Mouse (Mus musculus): ENCODE data around the gene Tmem216. TPM values are rescaled to one million over a fixed set of nuclear protein-coding genes. Genes with fewer than 3 reads are reported as not detected.
"Not testable (repeated sequence)": the region's sequence is repeated elsewhere in the genome, so short reads cannot be mapped to it uniquely, and the experiment has no call there.

Tmem216 gene
- total RNA-seq, 2 experiments from 2014 or later, result 15.8 to 19.1 TPM

- no peak for DNase-seq (ENCODE audit: low spot score in 2 of 2)
Measured at GRCm38 (mm10) chr19:10569627-10570026, 13.6 kb upstream of the Tmem216 start.

DNA sequence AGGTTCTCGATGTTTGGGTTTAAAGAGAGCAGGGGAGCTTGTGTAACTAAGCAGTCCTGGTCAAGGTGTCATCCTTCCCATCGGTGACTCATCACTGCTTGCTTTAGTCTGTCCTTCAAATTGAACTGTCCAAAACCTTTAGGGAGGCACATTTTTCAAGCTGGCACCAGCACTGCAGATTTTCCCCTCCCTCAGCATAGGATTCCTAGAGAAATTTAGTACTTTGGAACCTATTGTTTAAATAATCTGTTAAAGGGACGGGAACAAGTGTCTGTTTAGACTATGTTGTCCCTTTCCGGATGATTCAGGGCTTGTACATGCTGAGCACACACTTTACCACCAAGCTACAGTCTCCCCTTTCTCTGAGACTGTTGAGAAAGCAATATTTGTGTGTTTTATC is 9.2 kb upstream of the Tmem216 start:
- no peak for DNase-seq (ENCODE audit: low spot score in 2 of 2)

- no peak for DNase-seq (ENCODE audit: low spot score in 2 of 2)
Measured at GRCm38 (mm10) chr19:10564278-10564677, 8.2 kb upstream of the Tmem216 start.

DNA sequence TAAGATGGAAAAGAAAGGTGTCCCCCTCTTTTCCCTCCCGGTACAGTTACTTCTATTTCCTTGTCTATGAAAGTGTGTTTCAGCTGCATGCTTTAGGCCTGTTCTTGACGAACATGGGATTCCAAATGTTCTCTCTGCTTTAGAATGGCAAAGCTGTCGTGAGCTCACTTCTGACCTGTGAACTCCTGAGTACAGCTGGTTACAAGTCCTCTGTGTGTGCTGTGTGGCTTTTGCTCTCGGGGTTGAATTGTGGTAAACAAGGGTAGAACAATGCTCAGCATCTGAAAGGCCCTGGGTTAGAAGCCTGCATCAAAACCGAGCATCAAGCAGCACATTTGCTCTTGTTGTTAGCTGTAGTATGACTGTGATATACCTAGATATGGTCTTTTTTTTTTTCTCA is 6.3 kb upstream of the Tmem216 start:
- DNase-seq (ENCODE audit: low spot score in 2 of 2), result no peak

DNA sequence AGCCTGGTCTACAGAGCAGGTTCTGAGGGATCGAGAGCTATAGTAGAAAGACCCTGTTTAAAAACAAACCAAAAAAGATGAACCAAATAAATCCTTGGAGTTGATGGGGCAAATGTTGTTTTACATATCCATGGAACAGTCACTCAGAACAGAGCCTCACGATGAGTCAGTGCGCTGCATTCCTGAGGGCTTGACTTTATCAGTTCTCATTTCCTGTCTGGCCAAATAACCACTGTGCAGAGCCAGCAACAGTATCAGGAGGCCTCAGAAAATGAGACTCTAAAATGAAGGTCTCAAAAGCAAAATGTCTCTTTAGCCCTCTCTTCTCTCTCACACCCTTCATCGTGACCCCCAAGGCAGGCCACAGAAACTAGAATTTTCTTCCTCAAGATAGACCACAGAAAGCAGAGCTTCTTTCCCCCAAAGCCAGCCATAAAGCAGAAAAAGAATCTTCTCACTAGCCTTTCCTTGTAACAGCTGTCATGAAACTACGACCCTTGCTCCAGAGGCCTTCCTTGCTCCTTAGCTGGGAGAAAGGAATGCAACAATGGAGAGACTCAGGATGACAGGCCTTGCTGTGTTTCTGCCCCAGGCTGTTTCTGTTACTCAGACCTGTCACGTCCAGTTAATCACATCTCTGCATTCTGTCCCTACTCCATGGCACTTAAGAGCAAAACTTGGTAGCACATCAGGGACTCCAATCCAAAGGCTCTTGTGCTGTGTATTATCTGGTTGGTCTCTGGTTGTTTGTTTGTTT is 5.7 kb upstream of the Tmem216 start:
- no peak for DNase-seq (ENCODE audit: low spot score in 2 of 2)

- no peak for DNase-seq (ENCODE audit: low spot score in 2 of 2)
Measured at GRCm38 (mm10) chr19:10560108-10560507, 4.1 kb upstream of the Tmem216 start.

GRCm38 (mm10) chr19:10557837-10558375 is 1.9 kb upstream of the Tmem216 start:
- DNase-seq (ENCODE audit: low spot score in 2 of 2), result not testable (repeated sequence)

DNA sequence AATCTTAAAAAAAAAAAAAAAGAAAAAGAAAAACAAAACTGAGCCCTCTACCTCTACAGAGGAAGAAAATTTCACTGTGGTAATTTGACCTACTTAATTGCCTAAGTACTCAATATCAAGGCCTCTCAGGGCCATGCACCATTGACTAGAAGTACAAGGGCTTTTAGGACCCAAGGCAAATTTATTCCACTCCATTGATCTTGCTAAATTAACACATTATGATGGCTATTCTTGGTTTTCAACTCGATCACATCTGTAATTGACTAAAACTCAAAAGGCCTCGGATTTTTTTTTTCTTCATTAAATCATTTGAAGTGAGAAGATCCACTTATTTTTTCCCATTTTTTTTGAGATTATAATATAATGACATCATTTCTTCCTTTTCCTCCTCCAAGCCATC is 1.4 kb upstream of the Tmem216 start:
- DNase-seq (ENCODE audit: low spot score in 2 of 2), result no peak

GRCm38 (mm10) chr19:10557001-10557400 is 963 bp upstream of the Tmem216 start:
- DNase-seq (ENCODE audit: low spot score in 2 of 2), result no peak

- no peak for DNase-seq (ENCODE audit: low spot score in 2 of 2)
Measured at GRCm38 (mm10) chr19:10539454-10539853, 16.6 kb downstream of the Tmem216 start.

- no peak for DNase-seq (ENCODE audit: low spot score in 2 of 2)
Measured at GRCm38 (mm10) chr19:10530082-10530481, 26.0 kb downstream of the Tmem216 start.

DNA sequence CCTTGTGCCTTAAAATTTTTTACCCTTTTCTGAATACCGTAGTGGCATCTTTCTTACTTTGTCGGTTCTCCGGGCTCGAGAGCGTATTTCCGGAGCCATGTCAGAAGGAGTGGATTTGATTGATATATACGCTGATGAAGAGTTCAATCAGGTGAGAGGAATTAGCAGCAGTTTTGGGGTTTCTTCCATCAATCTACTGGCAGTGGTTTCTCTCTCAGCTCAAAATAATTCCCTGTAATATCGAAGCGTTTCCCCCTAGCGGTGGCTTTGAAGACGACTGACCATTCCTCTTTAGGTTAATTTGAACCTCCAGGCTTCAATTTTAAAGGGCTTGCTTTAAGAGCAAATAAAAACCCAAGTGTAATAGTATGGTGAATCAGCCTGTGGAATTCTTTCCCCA is 30.1 kb downstream of the Tmem216 start, which contains the start of gene Sdhaf2:
Sdhaf2 (minus strand) TSS at position 233 of the 400 bp plus-strand sequence.
- no peak for DNase-seq (ENCODE audit: low spot score in 2 of 2)

DNA sequence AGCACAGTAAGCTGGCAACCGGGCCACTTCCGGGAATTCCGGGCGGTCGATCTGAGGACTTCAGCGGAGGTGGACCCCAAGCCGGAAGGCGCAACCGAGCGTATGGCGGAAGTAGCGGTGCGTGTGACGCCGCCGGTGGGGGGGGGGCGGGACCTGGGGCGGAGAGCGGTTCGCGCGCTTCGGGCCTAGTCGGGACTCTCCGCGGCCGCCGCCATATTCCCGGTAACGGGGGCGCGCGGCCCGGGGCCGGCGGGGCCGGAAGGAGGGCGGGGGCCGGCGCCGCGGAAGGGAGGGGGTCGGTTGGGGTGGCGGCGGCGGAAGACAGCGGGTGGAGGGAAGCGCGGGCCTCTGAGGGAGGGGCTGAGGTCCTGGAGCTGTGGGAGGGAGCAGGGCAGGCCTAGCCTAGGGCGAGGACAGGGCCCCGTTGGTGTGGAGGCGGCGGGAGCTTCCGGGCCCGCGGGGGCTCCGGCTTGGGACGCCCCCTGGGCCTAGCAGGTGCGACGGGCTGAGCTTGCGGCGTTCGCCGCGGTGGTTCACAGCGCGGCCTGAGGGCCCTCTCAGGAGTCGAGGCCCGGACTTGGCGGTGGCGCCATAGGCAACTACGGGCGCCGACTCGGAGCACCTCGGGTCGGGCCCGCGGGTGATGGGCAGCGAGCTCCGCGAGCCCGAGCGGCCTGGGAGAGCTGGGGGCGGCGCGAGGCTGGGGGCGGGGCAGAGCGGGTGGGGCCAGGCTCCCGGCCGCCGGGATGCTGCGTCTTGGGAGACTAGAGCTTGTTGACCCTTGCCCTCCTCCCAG is 30.7 kb downstream of the Tmem216 start, which contains the start of gene Cpsf7:
Cpsf7 (plus strand) TSS at position 161 of the 796 bp plus-strand sequence.
- peak; percentile 67 to 82 for DNase-seq (ENCODE audit: low spot score in 2 of 2)

DNA sequence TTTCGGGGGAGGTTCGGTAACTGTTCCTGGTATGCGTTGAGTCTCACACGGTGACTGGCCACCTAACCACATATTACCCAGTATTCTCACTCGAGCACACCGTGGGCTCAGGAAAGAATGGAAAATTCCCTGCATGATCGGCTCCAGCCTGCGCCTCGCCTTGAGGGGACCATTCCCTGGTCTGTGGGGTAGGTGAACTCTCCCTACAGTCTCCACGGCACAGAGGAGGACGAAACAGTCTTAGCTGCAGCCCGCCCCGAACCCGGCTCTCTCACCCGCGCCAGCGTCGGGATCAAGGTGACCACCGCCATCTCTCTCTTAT is 31.3 kb downstream of the Tmem216 start:
- no peak for DNase-seq (ENCODE audit: low spot score in 2 of 2)

DNA sequence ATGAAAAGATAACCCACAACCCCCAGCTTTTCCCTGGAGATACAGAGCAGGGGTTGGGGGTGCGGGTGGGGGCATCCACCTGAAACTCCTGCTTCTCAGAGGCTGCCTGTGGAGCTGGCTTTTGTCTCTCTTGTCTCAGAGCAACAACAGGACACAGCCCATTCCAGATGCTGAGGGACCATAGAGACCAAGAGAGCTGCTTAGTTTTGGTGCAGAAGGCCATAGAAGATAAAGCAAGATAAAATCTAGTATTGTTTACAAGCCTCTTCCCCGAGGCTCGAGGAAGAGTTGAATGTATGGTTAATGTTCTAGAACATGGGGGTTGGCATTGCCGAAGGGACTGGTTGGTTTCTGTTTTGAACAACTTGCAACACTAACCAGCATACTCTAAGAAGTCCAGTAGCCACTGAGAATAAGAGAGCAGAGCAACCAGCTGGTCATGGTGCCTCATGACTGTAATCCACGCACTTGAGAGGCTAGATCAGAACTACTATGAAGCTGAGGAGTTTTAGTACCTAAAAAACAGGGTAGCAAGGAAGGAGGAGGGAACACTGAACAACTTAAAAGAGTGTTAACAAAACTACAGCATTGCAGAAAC is 32.5 kb downstream of the Tmem216 start:
- DNase-seq (ENCODE audit: low spot score in 2 of 2), result no peak

- DNase-seq (ENCODE audit: low spot score in 2 of 2), result no peak
Measured at GRCm38 (mm10) chr19:10521926-10522325, 34.1 kb downstream of the Tmem216 start.

DNA sequence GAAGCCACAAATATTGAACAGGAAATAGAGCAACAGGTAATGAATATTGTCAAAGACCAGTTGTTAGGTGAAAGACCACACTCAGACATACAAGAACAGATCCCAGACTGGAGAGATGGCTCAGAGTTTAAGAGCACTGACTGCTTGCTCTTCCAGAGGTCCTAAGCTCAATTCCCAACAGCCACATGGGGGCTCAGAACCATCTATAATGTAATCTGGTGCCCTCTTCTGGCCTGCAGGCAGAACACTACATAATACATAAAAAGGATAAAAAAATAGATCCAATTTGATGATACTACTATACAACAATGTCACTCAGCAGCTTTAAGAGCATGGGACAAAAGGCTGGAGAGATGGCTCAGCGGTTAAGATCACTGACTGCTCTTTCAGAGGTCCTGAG is 35.7 kb downstream of the Tmem216 start:
- DNase-seq (ENCODE audit: low spot score in 2 of 2), result no peak

DNA sequence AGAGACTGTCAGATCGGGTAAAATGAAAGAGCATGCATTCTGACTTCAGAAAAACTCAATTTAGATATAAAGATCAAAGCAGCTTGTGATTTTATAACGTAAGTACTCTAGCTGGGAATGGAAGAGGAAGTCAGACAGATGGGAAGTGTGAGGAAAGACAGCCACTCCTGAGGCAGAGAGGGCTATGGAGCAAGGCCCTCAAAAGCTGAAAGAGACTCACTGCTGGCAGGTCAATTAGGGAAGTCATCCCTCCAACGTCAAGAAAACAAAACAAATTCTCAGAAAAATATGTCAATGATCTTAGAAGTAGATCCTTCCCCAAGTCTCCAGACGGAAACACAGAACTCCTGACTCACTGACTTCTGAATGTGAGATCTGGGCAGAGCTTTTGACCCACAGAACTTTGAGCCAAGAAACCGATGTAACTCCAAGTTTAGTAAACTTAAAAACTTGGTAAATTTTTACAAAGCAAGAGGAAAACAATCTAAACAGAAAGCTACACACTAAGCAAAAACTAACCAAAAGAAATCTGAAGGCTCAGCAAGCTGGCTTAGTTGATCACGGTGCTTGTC is 45.2 kb downstream of the Tmem216 start:
- DNase-seq (ENCODE audit: low spot score in 2 of 2), result no peak

DNA sequence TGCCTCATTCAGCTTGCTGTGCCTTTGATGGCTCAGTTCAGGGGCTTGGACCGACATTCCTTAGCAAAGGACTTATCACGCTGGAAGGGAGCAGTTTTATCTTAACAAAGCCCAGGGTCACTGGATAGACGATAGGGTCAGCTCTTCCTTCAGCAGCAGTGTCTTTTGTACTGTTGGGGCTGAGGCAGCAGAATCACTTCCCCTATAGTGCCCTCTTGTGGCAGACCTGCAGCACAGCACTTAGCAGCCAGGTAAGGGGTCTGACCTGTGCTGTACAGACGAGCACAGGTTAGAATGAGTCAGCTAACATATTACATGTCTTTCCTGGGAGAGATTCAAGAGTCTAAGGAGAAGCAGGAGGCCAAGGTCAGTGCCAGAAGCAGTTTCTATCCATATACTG is 53.5 kb downstream of the Tmem216 start:
- DNase-seq (ENCODE audit: low spot score in 2 of 2), result no peak

DNA sequence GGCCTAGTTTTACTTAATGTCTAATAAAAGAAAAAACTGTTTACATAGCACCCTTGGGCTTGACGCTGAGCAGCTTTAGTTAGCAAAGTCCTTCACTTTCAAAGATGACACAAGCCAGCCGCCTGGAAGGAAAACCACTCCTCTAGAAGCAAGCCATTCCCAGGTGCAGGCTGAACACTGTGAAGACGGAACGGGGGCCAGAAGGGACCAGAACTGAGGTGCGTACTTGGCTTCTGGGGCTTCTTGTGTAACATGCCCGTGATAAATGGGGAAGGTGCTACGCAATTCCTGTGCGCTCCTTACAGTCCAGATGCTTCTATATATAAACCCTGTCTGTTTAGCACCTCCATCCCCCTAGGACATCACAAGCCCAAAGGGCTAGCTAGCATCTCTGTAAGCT is 55.5 kb downstream of the Tmem216 start:
- DNase-seq (ENCODE audit: low spot score in 2 of 2), result no peak

DNA sequence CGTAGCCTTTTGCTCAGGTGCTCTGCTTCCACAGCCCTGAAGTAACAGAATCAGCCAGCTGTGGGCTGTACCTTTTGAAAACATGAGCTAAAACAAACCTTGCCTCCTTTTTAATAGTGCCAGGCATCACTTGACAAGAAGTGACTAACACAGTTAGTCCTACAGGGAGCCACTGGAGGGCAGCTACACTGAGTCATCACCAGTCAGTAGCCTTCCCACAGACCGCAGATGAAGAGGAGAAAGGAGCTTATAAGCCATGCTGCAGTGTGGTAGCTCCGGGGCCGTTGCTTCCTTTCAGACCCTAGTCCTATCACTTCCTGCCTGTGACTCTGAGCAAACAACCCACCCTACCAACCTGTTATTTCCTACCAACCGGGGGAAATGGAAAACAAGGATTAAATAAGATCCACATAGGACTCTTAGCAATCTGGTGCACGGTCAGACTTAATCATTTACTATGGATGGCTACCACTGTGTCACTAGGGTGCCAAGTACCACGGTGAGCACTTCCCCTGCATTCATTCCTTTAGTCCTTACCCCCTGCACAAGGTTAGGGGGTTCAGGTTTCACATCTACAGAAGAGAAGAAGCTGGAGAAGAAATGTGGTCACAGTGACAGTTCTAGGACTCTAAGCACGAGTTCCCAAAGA is 58.4 kb downstream of the Tmem216 start:
- DNase-seq (ENCODE audit: low spot score in 2 of 2), result no peak

All from adrenal gland, postnatal 4 days (tissue).